Mouse (Mus musculus) thymus, adult 2 months (tissue): Measurements from ENCODE around the gene Vmn2r77.
"Not testable (repeated sequence)": the region's sequence is repeated elsewhere in the genome, so short reads cannot be mapped to it uniquely, and the experiment has no call there.

Experiments
- CTCF ChIP-seq: fragments of 200-500 bp; IDR thresholded peaks from 2 replicates; pipeline ENCODE4 v1.5.1; 2012; ENCODE audit warnings: mild to moderate bottlenecking, control low read depth, low read length, moderate library complexity, borderline replicate concordance; ENCODE audit not compliant: control insufficient read depth, poor library complexity, insufficient read depth; ENCODE audit errors: extremely low read depth
- POLR2A ChIP-seq: fragments of 200-500 bp; IDR thresholded peaks from 2 replicates; pipeline ENCODE4 v1.6.1; 2012; ENCODE audit warnings: mild to moderate bottlenecking, low read length, control low read depth, moderate library complexity; ENCODE audit not compliant: control insufficient read depth, poor library complexity, insufficient read depth; ENCODE audit errors: extremely low read depth

DNA sequence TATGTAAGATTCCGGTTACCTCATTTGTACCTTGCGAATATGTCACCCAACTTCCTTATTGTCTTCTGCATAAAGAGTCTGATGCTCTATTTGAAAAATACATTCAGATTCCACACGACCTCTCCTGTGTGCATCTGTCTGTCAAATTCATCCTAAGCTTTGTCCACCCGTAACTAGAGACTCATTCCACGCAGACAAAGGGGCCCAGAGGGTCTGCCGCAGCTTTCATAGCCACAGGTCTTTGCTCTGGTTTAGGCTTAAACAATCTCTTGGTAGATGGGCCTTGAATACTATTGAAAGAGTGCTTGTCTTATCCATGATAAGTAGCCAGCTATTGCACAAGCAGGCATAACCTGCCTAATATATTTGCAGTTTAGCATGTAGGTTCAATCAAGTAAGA is 20.9 kb downstream of the Vmn2r77 start:
- not testable (repeated sequence) for TF ChIP-seq POLR2A, CTCF
